Mouse (Mus musculus) cerebellum, adult 8-10 months (tissue): ENCODE measurements around the gene Traf5.

Experiments
- DNase-seq: peaks from one replicate; pipeline ENCODE4 v3.0.0; 2022

Traf5 gene

GRCm38 (mm10) chr1:192061666-192062306 is 30.6 kb downstream of the Traf5 start:
- DNase-seq, result no peak

DNA sequence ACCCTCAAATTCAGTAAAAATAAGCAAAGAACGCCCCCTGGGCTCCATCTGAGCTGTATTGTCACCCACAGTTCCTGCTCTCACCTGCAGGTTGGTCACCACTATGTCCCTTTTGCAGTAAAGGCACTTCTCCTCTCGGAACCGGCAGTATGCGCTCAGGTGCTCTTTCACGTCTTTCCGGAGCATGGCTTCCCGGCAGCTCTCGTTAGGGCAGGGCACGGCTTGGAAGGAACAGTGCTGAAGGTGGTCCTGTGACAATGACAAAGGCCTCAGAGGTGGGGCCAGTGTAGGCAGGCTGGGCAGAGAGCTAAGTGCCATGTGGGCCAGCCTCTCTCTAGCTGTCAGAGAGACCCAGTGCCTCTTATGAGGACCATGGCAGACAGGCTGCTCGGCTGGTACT is 33.4 kb downstream of the Traf5 start:
- no peak for DNase-seq

DNA sequence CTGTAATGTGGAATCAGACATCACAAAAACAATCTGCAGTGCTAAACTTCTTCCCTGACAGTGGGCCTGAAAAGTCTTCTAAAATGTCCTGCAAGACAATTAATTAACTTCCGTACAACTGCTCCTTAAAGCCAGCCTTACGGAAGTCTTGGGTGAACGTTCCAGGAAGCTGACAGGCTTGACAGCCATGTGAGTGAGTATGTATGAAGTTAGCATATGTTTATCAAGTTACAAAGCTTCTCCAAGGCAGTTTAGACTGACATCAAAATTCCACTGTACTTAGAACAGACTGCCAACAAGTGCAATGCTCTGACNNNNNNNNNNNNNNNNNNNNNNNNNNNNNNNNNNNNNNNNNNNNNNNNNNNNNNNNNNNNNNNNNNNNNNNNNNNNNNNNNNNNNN is 38.6 kb downstream of the Traf5 start:
- DNase-seq, result no peak

GRCm38 (mm10) chr1:192052986-192053385 is 39.4 kb downstream of the Traf5 start:
- no peak for DNase-seq

- no peak for DNase-seq
Observed at GRCm38 (mm10) chr1:192052461-192052860, 39.9 kb downstream of the Traf5 start.

GRCm38 (mm10) chr1:191999022-191999421 is 93.3 kb downstream of the Traf5 start:
- no peak for DNase-seq

GRCm38 (mm10) chr1:191996621-191997185 is 95.7 kb downstream of the Traf5 start:
- DNase-seq, result no peak

DNA sequence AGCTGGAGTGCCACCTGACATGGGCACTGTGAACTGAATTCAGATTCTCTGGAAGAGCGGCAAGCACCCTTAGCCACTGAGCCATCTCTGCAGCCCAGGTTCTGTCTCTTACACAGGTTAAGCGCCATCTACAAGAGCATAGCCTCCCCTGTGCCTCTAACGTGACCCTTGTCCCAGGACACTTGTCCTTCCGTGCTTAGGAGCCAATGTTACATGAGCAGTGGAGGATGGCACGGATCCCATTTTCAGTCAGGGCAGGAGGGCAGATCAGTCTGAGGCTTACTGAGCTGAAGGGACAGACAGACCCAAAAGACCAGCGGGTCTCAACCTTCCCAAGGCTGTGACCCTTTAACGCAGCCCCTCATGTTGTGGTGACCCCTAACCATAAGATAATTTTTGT is 96.4 kb downstream of the Traf5 start:
- DNase-seq, result no peak

DNA sequence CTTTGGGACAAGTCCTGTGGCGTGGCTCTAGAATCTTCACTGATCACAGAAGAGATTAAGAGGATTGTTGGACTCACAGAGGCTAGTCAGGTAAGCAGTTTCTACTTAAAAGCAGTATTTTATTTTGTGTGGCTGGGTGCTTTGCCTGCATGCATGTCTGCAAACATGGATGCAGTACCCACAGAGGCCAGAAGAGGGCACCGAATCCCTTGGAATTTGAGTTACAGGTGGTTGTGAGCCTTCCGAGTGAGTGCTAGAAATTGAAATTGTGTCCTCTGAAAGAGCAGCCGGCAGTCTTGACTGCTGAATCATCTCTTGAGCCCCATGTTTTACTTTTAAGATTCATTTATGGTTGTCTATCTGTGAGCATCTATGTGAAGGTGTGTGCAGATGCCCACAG is 96.9 kb downstream of the Traf5 start:
- no peak for DNase-seq

DNA sequence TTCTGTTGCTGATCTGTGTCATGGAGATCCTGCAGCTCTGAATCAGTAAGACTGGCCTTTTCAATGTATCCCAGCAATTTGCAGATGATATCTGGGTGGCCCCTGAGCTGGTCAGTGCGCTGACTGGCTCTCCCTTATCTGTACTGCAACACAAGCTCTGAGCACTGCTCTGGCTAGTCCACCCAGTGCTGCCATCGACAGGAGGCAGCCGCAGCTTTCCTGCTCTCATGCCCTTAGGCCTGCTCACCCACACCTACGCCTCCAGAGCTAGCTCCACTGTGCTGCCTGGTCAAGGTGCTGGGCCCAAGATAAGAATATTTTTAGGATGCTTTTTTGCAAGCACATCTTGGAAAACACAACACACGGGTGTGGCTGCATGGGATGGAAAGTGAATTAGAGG is 97.9 kb downstream of the Traf5 start:
- DNase-seq, result no peak

DNA sequence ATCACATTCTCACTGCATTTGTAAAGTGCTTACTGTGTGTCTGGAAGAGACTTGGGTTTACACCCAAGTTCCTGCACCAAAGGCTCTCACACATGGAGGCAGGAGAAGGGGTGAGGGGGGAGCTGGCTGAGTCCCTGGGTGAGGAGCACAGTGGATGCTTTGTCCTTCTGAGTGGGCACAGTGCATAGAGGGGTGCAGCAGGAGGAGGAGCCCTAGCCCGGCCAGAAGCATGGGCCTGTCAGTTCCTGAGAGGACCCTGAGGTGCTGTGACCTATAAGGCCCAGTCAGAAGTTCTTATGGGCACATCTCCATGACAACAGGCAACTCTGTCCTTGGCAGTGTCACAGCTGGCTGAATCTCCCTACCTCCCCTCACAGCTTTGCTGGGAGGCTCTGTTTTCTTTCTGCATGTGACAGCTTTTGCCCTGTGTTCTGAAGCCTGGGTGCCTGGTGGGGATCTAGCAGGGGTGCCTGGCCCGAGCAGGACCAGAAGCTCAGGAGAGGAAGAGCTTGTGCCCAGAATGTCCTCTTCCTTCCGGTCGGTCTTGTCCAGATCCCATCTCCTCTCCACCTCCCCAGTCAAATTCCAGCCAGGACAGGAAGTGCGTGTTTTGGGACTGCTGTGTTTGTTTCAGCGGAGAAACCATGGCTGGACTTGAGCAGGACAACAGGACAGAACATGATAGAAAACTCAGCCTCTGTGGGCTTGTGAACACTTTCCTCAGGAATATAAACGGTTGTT is 100.1 kb downstream of the Traf5 start:
- no peak for DNase-seq

GRCm38 (mm10) chr1:191989994-191990393 is 102.4 kb downstream of the Traf5 start:
- peak; percentile 94 for DNase-seq

GRCm38 (mm10) chr1:191989060-191989459 is 103.3 kb downstream of the Traf5 start:
- no peak for DNase-seq

- no peak for DNase-seq
Observed at GRCm38 (mm10) chr1:191988646-191989045, 103.7 kb downstream of the Traf5 start.

DNA sequence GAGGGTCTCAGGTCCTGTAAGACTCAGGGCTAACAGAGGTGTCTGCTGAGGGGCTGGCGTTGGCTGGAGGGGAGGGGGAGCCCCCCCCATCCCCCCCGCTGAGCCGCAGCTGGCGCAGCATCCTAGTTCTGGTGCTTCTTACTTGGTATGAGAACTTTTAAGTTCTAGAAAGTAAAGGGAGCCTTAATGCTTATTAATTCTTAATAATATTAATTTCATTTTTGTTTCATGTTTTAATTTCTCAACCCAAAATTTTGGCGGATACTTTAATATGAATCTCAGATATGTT is 104.9 kb downstream of the Traf5 start:
- DNase-seq, result no peak

DNA sequence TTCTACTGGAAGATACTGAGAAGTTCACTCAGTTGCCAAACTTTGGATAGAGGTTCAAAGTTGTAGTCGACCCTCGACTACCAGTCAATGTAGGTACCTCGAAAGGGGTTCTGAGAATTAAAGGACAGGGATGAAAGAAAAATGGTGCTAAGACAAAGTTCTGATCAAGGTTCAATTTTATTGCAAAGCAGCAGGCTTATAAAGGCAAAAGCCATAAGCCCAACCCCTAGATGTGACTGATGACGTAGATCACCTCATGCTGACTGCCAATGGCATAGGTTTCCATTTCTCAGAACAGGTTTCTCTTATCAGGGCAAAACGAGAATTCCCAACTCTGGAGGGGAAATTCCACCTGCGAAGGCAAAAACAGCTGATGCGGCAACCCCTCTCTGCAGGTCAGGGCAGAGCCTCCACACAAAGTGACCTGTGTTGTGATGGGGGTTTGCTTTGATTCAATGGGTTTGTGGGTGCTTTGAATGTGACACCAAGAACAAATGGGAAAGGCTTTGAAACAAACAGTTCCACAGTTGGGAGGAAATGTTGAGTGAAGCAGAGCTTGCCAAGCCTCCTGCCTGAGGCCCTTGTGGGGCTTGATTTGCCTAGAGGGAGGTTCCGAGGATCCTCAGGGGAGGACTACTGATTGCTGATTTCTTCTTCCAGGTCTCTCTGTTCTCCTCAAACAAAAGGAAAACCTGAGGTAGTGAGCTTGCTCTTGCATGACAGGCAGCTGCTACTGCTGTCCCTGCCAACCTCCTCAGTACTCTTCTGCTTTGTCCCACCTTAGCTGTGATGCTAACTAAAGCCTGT is 105.5 kb downstream of the Traf5 start:
- DNase-seq, result no peak

- DNase-seq, result no peak
Observed at GRCm38 (mm10) chr1:191981426-191982102, 110.8 kb downstream of the Traf5 start.

DNA sequence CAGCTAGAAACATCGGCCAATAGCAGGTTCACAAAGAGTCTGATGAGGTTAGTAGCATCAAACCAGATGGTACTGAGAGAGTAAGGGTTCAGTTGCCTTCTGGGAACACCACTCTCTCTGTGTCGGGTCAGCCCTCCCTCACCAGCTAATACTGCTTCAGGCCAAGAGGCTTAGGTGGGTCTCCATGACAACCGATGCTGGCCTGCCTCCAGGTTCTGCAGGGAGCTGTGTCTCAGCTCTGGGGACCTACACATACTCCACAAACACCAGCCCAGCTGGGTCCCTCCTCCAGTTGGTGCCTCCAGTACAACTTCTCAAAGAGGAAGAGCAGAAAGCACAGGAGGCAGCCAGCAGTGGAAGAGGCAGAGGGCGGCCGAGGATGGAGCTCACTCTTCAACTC is 115.2 kb downstream of the Traf5 start, which contains the start of gene Rd3:
Rd3 (plus strand) TSS at position 184 of the 400 bp plus-strand sequence.
- no peak for DNase-seq

DNA sequence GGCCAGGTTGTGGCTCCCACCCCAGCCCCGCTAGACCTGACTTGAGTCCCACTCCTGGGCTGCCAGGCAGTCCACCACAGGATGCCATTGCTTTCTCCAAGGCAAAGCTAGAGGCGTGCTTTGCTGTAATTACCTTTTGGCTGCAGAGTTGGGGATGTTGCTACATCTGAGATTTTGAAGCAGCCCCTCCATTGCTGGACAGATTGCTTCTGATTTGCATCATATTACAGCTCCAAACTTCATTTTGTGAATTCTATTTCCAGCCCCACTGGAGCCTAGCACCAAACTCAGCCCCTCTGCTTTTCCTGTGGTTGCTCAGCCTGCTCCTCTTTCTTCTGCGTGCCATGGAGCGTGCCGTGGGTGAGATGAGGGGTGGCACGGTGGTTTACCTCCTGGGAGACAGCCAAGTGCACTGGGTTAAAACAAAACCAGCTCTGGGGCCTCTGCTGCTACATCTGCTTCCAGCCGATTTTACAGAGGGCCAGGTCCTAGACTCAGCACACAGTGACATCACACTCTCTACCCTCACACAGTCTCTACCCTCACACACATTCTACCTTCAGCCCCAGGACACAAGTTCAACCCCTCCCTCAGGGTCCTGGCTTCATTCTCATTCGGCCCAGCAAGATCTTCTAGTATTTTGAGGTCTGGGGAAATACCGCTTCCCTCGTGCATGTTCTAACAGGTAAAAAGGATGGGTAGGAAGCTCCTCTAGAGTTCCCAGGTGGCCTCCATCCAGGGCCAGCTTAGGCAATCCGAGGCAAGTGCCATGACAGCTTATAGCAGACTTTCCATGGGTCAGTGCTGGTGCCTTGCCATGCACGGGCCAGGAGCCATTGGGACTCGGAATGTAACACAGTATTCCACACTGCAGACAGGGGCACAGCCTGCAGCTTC is 117.6 kb downstream of the Traf5 start:
- DNase-seq, result no peak

- DNase-seq, result no peak
Observed at GRCm38 (mm10) chr1:191969939-191970338, 122.4 kb downstream of the Traf5 start.

DNA sequence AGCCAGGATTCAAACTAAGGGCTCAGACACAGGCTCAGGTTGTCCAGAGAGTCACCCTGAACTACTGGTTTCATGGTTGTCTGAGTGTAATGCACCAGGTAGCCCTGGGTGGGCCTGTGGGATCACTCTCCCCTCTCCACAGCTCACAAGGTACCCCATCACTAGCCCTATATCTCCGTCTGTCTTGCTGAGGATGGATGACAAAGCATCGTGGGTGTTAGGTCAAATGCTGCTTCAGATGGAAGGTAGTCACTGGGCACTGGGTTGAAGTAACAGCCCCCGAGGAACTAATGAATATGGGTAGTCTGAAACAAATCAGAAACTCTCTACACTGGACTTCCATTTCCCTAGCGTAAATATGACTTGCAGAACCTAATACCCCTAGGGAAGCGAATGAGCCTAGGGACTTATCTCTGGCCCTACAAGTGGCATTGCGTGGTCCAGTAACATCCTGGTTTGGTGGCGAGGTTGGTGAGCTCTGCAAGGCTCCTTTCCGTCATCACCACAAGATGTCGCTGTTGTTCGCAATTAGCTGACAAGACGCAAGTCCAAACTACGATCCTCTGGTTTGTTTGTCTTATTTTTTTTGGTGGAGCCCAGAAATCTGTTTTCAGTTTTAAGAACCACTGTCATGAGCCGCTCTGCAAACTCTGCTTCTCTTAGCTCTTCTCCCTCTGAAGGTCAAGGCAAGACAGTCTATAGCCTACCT is 127.4 kb downstream of the Traf5 start:
- peak; percentile 69 for DNase-seq
